In the genomic region with DNA sequence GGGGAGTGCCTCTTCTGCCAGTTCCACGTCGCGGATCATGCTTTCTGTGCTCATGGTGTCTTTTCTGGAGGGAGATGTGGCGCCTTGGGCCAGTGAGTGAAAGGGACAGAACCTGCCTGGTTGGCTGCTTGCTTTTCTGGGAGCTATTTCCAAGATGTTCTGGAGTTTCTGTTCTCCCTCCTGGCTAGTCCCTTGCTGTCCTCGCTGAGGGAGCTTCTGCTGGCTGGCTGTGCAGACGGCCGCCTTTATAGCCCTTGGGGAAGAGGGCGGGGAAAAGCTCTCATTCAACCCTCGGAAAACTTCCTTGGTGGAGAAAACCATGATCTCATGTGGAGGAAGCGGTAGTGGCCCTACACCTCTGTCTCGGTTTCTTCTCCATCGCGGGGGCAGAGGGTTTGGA, we compare ENCODE assay signal across 8 mouse cellular contexts. TPM values are rescaled to one million over a fixed set of nuclear protein-coding genes. Genes with fewer than 3 reads are reported as not detected.
DNase-seq lines count a peak whose midpoint lies in the region; ATAC-seq and TF ChIP-seq lines count a peak whose summit lies in the region.

Tnf (minus strand) TSS at position 221 of the 400 bp plus-strand sequence.

- H3K4me1 ChIP-seq in CH12.LX (ENCODE audit: control insufficient read depth in 1 of 2, insufficient read depth in 2 of 2): peaks cover 17 to 66% of the 10 kb centered on the region in 2 experiments; a peak in 3 of 4 replicates
- H3K4me1 ChIP-seq in intestine, embryonic 15.5 days (replicated peaks): no peaks in the 10 kb centered on the region
- H3K4me1 ChIP-seq in forebrain, postnatal 0 days (ENCODE audit: insufficient read depth): no peaks in the 10 kb centered on the region

- H3K79me2 ChIP-seq in CH12.LX (replicated peaks; ENCODE audit: control insufficient read depth, extremely low read depth, insufficient read depth, poor library complexity, severe bottlenecking): peaks cover 28% of the 10 kb centered on the region

- H3K4me2 ChIP-seq in CH12.LX (ENCODE audit: insufficient read depth, low read depth, poor library complexity, severe bottlenecking): peak within 1 kb of the TSS; percentile 95
- H3K4me2 ChIP-seq in intestine, embryonic 15.5 days (replicated peaks): peak within 1 kb of the TSS; percentile 42; the same call in 1 of the 2 replicates
- no peak within 1 kb of the TSS for H3K4me2 ChIP-seq in forebrain, postnatal 0 days (ENCODE audit: low read depth)

- in situ Hi-C loops in CH12.LX (cut with MboI; ENCODE audit: low pct_ligation_motif_present, low pct_unique_long_range_greater_than_20kb, low sequenced_read_pairs): no loop called here

- H3K9ac ChIP-seq in CH12.LX (ENCODE audit: insufficient read depth, low read depth): peak within 1 kb of the TSS; percentile 83
- H3K9ac ChIP-seq in intestine, embryonic 15.5 days: no peak within 1 kb of the TSS
- H3K9ac ChIP-seq in forebrain, postnatal 0 days: no peak within 1 kb of the TSS

- ATAC-seq in common myeloid progenitor, adult 5-6 weeks (replicated peaks; ENCODE audit: low read depth, poor library complexity, severe bottlenecking): peak; percentile 60
- ATAC-seq in intestine, embryonic 15.5 days: 0 out of 2 replicates have a peak, but pooled peaks have one; percentile 47
- no peak for ATAC-seq in forebrain, postnatal 0 days

- H3K9me3 ChIP-seq in CH12.LX (replicated peaks; ENCODE audit: low read length): no peaks in the 10 kb centered on the region
- H3K9me3 ChIP-seq in intestine, embryonic 15.5 days: no peaks in the 10 kb centered on the region
- no peaks in the 10 kb centered on the region for H3K9me3 ChIP-seq in forebrain, postnatal 0 days (ENCODE audit: low read length)

- dilution Hi-C loops in CH12.LX (cut with MboI; ENCODE audit: extremely low pct_ligation_motif_present, extremely low pct_unique_long_range_greater_than_20kb, low sequenced_read_pairs): no loop called here

- peak within 1 kb of the TSS; percentile 68 to 92 (median 73) for H3K4me3 ChIP-seq in CH12.LX (replicated peaks in 1 of 3; ENCODE audit: low read depth in 2 of 3, low read length in 2 of 3, poor library complexity in 1 of 3)
- 0 out of 2 replicates have a peak within 1 kb of the TSS, but pooled peaks have one; percentile 7 for H3K4me3 ChIP-seq in intestine, embryonic 15.5 days (replicated peaks)
- no peak within 1 kb of the TSS for H3K4me3 ChIP-seq in forebrain, postnatal 0 days (ENCODE audit: low read depth, low read length)

- TF ChIP-seq EP300 in CH12.LX (IDR thresholded peaks at IDR 0.05; ENCODE audit: low read length): no peak

- no peak for TF ChIP-seq RAD21 in CH12.LX (IDR thresholded peaks at IDR 0.05; ENCODE audit: low read depth, low read length)

- H3K36me3 ChIP-seq in CH12.LX (replicated peaks in 1 of 2; ENCODE audit: control insufficient read depth in 1 of 2, insufficient read depth in 1 of 2, low read length in 1 of 2): peaks cover 3 to 15% of the 10 kb centered on the region in 2 experiments
- H3K36me3 ChIP-seq in intestine, embryonic 15.5 days: no peaks in the 10 kb centered on the region
- no peaks in the 10 kb centered on the region for H3K36me3 ChIP-seq in forebrain, postnatal 0 days (ENCODE audit: insufficient read depth)

- H3K27me3 ChIP-seq in CH12.LX (replicated peaks): no peaks in the 10 kb centered on the region
- H3K27me3 ChIP-seq in intestine, embryonic 15.5 days (replicated peaks): peaks cover 29% of the 10 kb centered on the region
- H3K27me3 ChIP-seq in forebrain, postnatal 0 days (ENCODE audit: insufficient read depth, low read length): peaks cover 5% of the 10 kb centered on the region

- TF ChIP-seq POLR2A in CH12.LX (IDR thresholded peaks at IDR 0.05; ENCODE audit: low read depth, low read length): peak; percentile 100

- WGBS in intestine, embryonic 15.5 days: 26% methylated on average over 13 of the region's 13 CpGs
- 49% methylated on average over 13 of the region's 13 CpGs for WGBS in forebrain, postnatal 0 days

- no peak for TF ChIP-seq CTCF in CH12.LX (conservative IDR thresholded peaks at IDR 0.05 in 1 of 2, IDR thresholded peaks at IDR 0.05 in 1 of 2; ENCODE audit: low read depth in 2 of 2, low read length in 2 of 2)
- TF ChIP-seq CTCF in forebrain, postnatal 0 days (IDR thresholded peaks at IDR 0.05; ENCODE audit: low read depth): no peak

- peak within 1 kb of the TSS; percentile 78 for H3K27ac ChIP-seq in CH12.LX (ENCODE audit: insufficient read depth, low read depth)
- H3K27ac ChIP-seq in intestine, embryonic 15.5 days: 0 out of 2 replicates have a peak within 1 kb of the TSS, but pooled peaks have one; percentile 13
- H3K27ac ChIP-seq in forebrain, postnatal 0 days (ENCODE audit: low read depth, low read length): no peak within 1 kb of the TSS

- peak; percentile 85 for DNase-seq in CH12.LX (ENCODE audit: extremely low read depth)
- DNase-seq in lung, postnatal 36 days: peak; percentile 73
- peak; percentile 75 for DNase-seq in thymus, postnatal 4 days
- DNase-seq in embryo, embryonic 10.5 days (ENCODE audit: low spot score): no peak
- no peak for DNase-seq in urinary bladder, postnatal 10 days (ENCODE audit: low spot score)
- no peak for DNase-seq in forebrain, postnatal 0 days

TF ChIP-seq in CH12.LX, 34 proteins besides CTCF, POLR2A, EP300 and RAD21:
- 0 out of 2 replicates have a peak, but pooled peaks have one; percentile 32 for TF ChIP-seq MAX (IDR thresholded peaks at IDR 0.05; ENCODE audit: low read length)
- TF ChIP-seq SMC3 (IDR thresholded peaks at IDR 0.05; ENCODE audit: low read depth, low read length): no peak
- peak; percentile 97 for TF ChIP-seq POLR2AphosphoS2 (IDR thresholded peaks at IDR 0.05; ENCODE audit: low read depth, low read length)
- no peak for TF ChIP-seq ZC3H11A (IDR thresholded peaks at IDR 0.05; ENCODE audit: low read depth, low read length)
- TF ChIP-seq ZMIZ1 (IDR thresholded peaks at IDR 0.05; ENCODE audit: low read depth, low read length): peak; percentile 99
- peak; percentile 64 for TF ChIP-seq ETS1 (conservative IDR thresholded peaks at IDR 0.05; ENCODE audit: low read depth, low read length)
- TF ChIP-seq UBTF (IDR thresholded peaks at IDR 0.05; ENCODE audit: low read depth, low read length): 0 out of 2 replicates have a peak, but pooled peaks have one; percentile 40
- peak; percentile 38; the same call in 1 of the 2 replicates for TF ChIP-seq ELF1 (IDR thresholded peaks at IDR 0.05; ENCODE audit: low read depth, low read length)
- no peak for TF ChIP-seq USF2 (conservative IDR thresholded peaks at IDR 0.05; ENCODE audit: low read depth, low read length)
- peak; percentile 98 for TF ChIP-seq TBP (conservative IDR thresholded peaks at IDR 0.05; ENCODE audit: low read depth, low read length)
- 0 out of 2 replicates have a peak, but pooled peaks have one; percentile 72 for TF ChIP-seq SIN3A (IDR thresholded peaks at IDR 0.05; ENCODE audit: low read length)
- no peak for TF ChIP-seq E2F4 (IDR thresholded peaks at IDR 0.05; ENCODE audit: insufficient replicate concordance, low read depth, low read length)
- TF ChIP-seq MAZ (IDR thresholded peaks at IDR 0.05; ENCODE audit: low read depth, low read length): no peak
- peak; percentile 43; the same call in 1 of the 2 replicates for TF ChIP-seq CHD1 (IDR thresholded peaks at IDR 0.05; ENCODE audit: low read depth, low read length)
- TF ChIP-seq NELFE (IDR thresholded peaks at IDR 0.05; ENCODE audit: low read depth, low read length): peak; percentile 99
- TF ChIP-seq NRF1 (IDR thresholded peaks at IDR 0.05; ENCODE audit: low read depth, low read length): no peak
- TF ChIP-seq IRF4 (IDR thresholded peaks at IDR 0.05; ENCODE audit: low read depth, low read length): peak; percentile 44; the same call in 1 of the 2 replicates
- TF ChIP-seq ZKSCAN1 (IDR thresholded peaks at IDR 0.05; ENCODE audit: borderline replicate concordance, low read depth, low read length): no peak
- TF ChIP-seq CHD2 (IDR thresholded peaks at IDR 0.05; ENCODE audit: low read length): no peak
- 0 out of 2 replicates have a peak, but pooled peaks have one; percentile 11 for TF ChIP-seq RCOR1 (conservative IDR thresholded peaks at IDR 0.05; ENCODE audit: low read depth, low read length)
- TF ChIP-seq TCF12 (IDR thresholded peaks at IDR 0.05; ENCODE audit: low read depth, low read length): peak; percentile 66; the same call in 1 of the 2 replicates

RNA-seq across cellular contexts. Expression of gene Tnf, which starts in this region (rescaled TPM):
- total RNA-seq in CH12.LX (2012; rRNA removed) (18.8 and 28.0 TPM in 2 replicates), CH12.LX (2014; rRNA removed) (19.0 and 20.8 TPM in 2 replicates)
- polyA plus RNA-seq in CH12.LX (2012; ENCODE audit: insufficient read length, low read depth): 25.2 and 28.3 TPM in 2 replicates
- total RNA-seq in common myeloid progenitor, adult 5-6 weeks (2017): 9.4 and 11.3 TPM in 2 replicates
- 0.19 TPM in 1 of 2 replicates, not detected in the other for polyA plus RNA-seq in intestine, embryonic 15.5 days (2015; fragmentation: Nextera tagmentation; extraction: Ambion mirVana)
- 0.71 TPM in 1 of 2 replicates, not detected in the other for total RNA-seq in forebrain, postnatal 0 days (2014; rRNA removed)
- 0.09 TPM in 1 of 2 replicates, not detected in the other for polyA plus RNA-seq in forebrain, postnatal 0 days (2015; fragmentation: Nextera tagmentation; extraction: Ambion mirVana)

Comparison
In these comparisons a context has a peak if more than half of its experiments do, and no peak if none do; other contexts are left out.
1. RNA of gene Tnf (polyA plus RNA-seq): 25.2 to 28.3 TPM in CH12.LX; 0.19 TPM in intestine, embryonic 15.5 days and 0.09 TPM in forebrain, postnatal 0 days; every median in the first group is over 10 times any median in the second.
2. Peak in ATAC-seq, H3K4me3 ChIP-seq, H3K27ac ChIP-seq and H3K4me2 ChIP-seq in intestine, embryonic 15.5 days; RNA of the gene not detected or under 1 TPM.
3. DNase-seq: peak in CH12.LX (single experiment), lung, postnatal 36 days (single experiment) and thymus, postnatal 4 days (single experiment); none in embryo, embryonic 10.5 days (single experiment), urinary bladder, postnatal 10 days (single experiment) and forebrain, postnatal 0 days (single experiment).